Mouse (Mus musculus) embryonic facial prominence, embryonic 14.5 days (tissue): ENCODE data around the gene Gbp7. TPM values are rescaled to one million over a fixed set of nuclear protein-coding genes. Genes with fewer than 3 reads are reported as not detected.

Experiments used
- ATAC-seq: fragments of 200-750 bp; cut with Nextera tagmentation; 2 replicates; pipeline ENCODE4 v1.8.0; 2017; ENCODE audit warnings: low read depth, moderate number of reproducible peaks, moderate TSS enrichment
- DNase-seq: peaks from one replicate; pipeline ENCODE4 v3.0.0-alpha.2; 2015; ENCODE audit warnings: low spot score
- H3K27ac ChIP-seq: fragments of 300-500 bp; sonication (generic); replicated peaks from 2 replicates; pipeline ENCODE4 v1.5.1; 2014; ENCODE audit warnings: low read depth, mild to moderate bottlenecking, low read length, moderate library complexity
- H3K27me3 ChIP-seq: fragments of 300-500 bp; sonication (generic); replicated peaks from 2 replicates; pipeline ENCODE4 v1.6.1; 2014; ENCODE audit warnings: low read length; ENCODE audit not compliant: control insufficient read depth, insufficient read depth
- H3K36me3 ChIP-seq: fragments of 300-500 bp; sonication (generic); 2 replicates; pipeline ENCODE4 v1.6.1; 2014; ENCODE audit warnings: low read length, mixed read lengths; ENCODE audit not compliant: control insufficient read depth, insufficient read depth
- H3K4me1 ChIP-seq: fragments of 300-500 bp; sonication (generic); 2 replicates; pipeline ENCODE4 v1.6.1; 2014; ENCODE audit warnings: antibody characterized with exemption, low read length; ENCODE audit not compliant: control insufficient read depth, insufficient read depth
- H3K4me2 ChIP-seq: fragments of 300-500 bp; sonication (generic); 2 replicates; pipeline ENCODE4 v1.6.1; 2014; ENCODE audit warnings: low read depth, mild to moderate bottlenecking, low read length, moderate library complexity, mixed read lengths
- H3K4me3 ChIP-seq: fragments of 300-500 bp; sonication (generic); 2 replicates; pipeline ENCODE4 v1.5.1; 2014; ENCODE audit warnings: low read depth, mild to moderate bottlenecking, low read length
- H3K9ac ChIP-seq: fragments of 300-500 bp; sonication (generic); 2 replicates; pipeline ENCODE4 v1.6.1; 2014; ENCODE audit warnings: low read depth, mild to moderate bottlenecking, low read length, moderate library complexity, mixed read lengths
- H3K9me3 ChIP-seq: fragments of 300-500 bp; sonication (generic); 2 replicates; pipeline ENCODE4 v1.6.1; 2016; ENCODE audit warnings: low read length; ENCODE audit not compliant: control insufficient read depth
- WGBS: fragments of 180-500 bp; shearing (Covaris S2); extraction: QIAGEN DNeasy Blood & Tissue Kit; methylation state at CpG from one replicate; pipeline ENCODE4 v1.1.7; 2014; 5-methylcytosine and 5-hydroxymethylcytosine counted together
- polyA plus RNA-seq: library from polyadenylated mRNA; unstranded; fragments of >200 nt; fragmentation: Nextera tagmentation; extraction: Ambion mirVana; gene quantifications from 2 replicates; pipeline ENCODE4 v1.2.1, GENCODE M21; 2014

Gbp7 gene
- polyA plus RNA-seq, 1 experiment from 2014 or later: 4.4 TPM

GRCm38 (mm10) chr3:142577108-142577507 is 47.0 kb downstream of the Gbp7 start:
- Histone ChIP-seq H3K4me3 (no peak overlapping the region), H3K9ac (no peak overlapping the region), H3K4me1 (no peaks in the 10 kb centered on the region), H3K36me3 (no peaks in the 10 kb centered on the region), H3K9me3 (no peaks in the 10 kb centered on the region), H3K27me3 (no peaks in the 10 kb centered on the region), H3K4me2 (no peak overlapping the region), H3K27ac (no peak overlapping the region)
- ATAC-seq: no peak
- no peak for DNase-seq
- 74% methylated on average over 3 of the region's 3 CpGs for WGBS

- no peaks in the 10 kb centered on the region for H3K9me3 ChIP-seq
- WGBS: 85% methylated on average over 4 of the region's 4 CpGs
- no peak overlapping the region for H3K4me2 ChIP-seq
- H3K27ac ChIP-seq: no peak overlapping the region
- no peak overlapping the region for H3K4me3 ChIP-seq
- no peaks in the 10 kb centered on the region for H3K27me3 ChIP-seq
- ATAC-seq (no peak), DNase-seq (no peak)
- no peaks in the 10 kb centered on the region for H3K36me3 ChIP-seq
- no peak overlapping the region for H3K9ac ChIP-seq
- H3K4me1 ChIP-seq: no peaks in the 10 kb centered on the region
Measured at GRCm38 (mm10) chr3:142578342-142578741, 48.2 kb downstream of the Gbp7 start.

GRCm38 (mm10) chr3:142583067-142583466 is 52.9 kb downstream of the Gbp7 start:
- no peak overlapping the region for H3K4me3 ChIP-seq
- no peak for DNase-seq
- no peak overlapping the region for H3K9ac ChIP-seq
- no peaks in the 10 kb centered on the region for H3K36me3 ChIP-seq
- no peak overlapping the region for H3K4me2 ChIP-seq
- H3K27me3 ChIP-seq: no peaks in the 10 kb centered on the region
- ATAC-seq: no peak
- H3K9me3 ChIP-seq: no peaks in the 10 kb centered on the region
- H3K4me1 ChIP-seq: no peaks in the 10 kb centered on the region
- H3K27ac ChIP-seq: no peak overlapping the region
- WGBS: 87% methylated on average over 4 of the region's 4 CpGs

- ATAC-seq (no peak), DNase-seq (no peak)
- H3K9me3 ChIP-seq: no peaks in the 10 kb centered on the region
Measured at GRCm38 (mm10) chr3:142587386-142587785, 57.2 kb downstream of the Gbp7 start.

GRCm38 (mm10) chr3:142588888-142589287 is 58.7 kb downstream of the Gbp7 start:
- 80% methylated on average over 2 of the region's 2 CpGs for WGBS
- Histone ChIP-seq H3K4me2 (no peak overlapping the region), H3K4me3 (no peak overlapping the region), H3K9ac (no peak overlapping the region), H3K27me3 (no peaks in the 10 kb centered on the region), H3K27ac (no peak overlapping the region), H3K36me3 (no peaks in the 10 kb centered on the region), H3K4me1 (no peaks in the 10 kb centered on the region), H3K9me3 (no peaks in the 10 kb centered on the region)
- no peak for DNase-seq
- ATAC-seq: no peak

More at GRCm38 (mm10) chr3:142587386-142587785, 57.2 kb downstream of the Gbp7 start:
- no peak overlapping the region for H3K27ac ChIP-seq
- no peak overlapping the region for H3K4me2 ChIP-seq
- no peak overlapping the region for H3K9ac ChIP-seq
- H3K4me1 ChIP-seq: no peaks in the 10 kb centered on the region
- H3K36me3 ChIP-seq: no peaks in the 10 kb centered on the region
- H3K27me3 ChIP-seq: no peaks in the 10 kb centered on the region
- H3K4me3 ChIP-seq: no peak overlapping the region

GRCm38 (mm10) chr3:142590431-142591067 is 60.4 kb downstream of the Gbp7 start:
- Histone ChIP-seq H3K9ac (no peak overlapping the region), H3K4me2 (no peak overlapping the region), H3K4me3 (no peak overlapping the region), H3K27me3 (no peaks in the 10 kb centered on the region), H3K4me1 (no peaks in the 10 kb centered on the region), H3K27ac (no peak overlapping the region), H3K9me3 (no peaks in the 10 kb centered on the region), H3K36me3 (no peaks in the 10 kb centered on the region)
- DNase-seq: no peak
- no peak for ATAC-seq
- WGBS: 78% methylated on average over 4 of the region's 4 CpGs

GRCm38 (mm10) chr3:142594547-142594946 is 64.4 kb downstream of the Gbp7 start, which contains the start of gene Gbp2b:
Gbp2b (plus strand) TSS chr3:142594847.
- ATAC-seq: no peak
- no peak within 1 kb of the TSS for H3K4me2 ChIP-seq
- no peak for DNase-seq
- no peaks in the 10 kb centered on the region for H3K27me3 ChIP-seq
- no peak within 1 kb of the TSS for H3K27ac ChIP-seq
- no peak within 1 kb of the TSS for H3K9ac ChIP-seq
- H3K36me3 ChIP-seq: no peaks in the 10 kb centered on the region
- no peaks in the 10 kb centered on the region for H3K4me1 ChIP-seq
- no peaks in the 10 kb centered on the region for H3K9me3 ChIP-seq
- 73% methylated on average over 1 of the region's 1 CpGs for WGBS
- no peak within 1 kb of the TSS for H3K4me3 ChIP-seq

DNA sequence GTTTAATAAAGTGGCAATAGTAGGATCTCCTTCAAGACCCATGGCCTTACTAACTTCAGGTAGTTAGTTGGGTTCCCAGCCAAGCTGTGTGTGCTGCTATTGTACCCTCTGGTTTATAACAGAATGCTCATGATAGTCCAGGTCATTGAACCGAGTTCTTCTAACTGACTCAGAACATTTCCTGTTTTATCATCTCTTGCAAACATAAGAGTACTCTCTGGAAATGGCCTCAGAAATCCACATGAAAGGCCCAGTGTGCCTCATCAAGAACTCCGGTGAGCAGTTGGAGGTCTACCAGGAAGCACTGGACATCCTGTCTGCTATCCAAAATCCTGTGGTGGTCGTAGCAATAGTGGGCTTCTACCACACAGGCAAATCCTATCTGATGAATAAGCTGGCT is 67.8 kb downstream of the Gbp7 start:
- no peaks in the 10 kb centered on the region for H3K36me3 ChIP-seq
- ATAC-seq (no peak), DNase-seq (no peak)
- H3K27me3 ChIP-seq: no peaks in the 10 kb centered on the region
- WGBS: 82% methylated on average over 3 of the region's 3 CpGs
- H3K27ac ChIP-seq: no peak overlapping the region
- no peaks in the 10 kb centered on the region for H3K4me1 ChIP-seq
- H3K4me2 ChIP-seq: no peak overlapping the region
- no peak overlapping the region for H3K9ac ChIP-seq
- H3K4me3 ChIP-seq: no peak overlapping the region
- H3K9me3 ChIP-seq: no peaks in the 10 kb centered on the region
